Mouse (Mus musculus) spleen, adult 2 months (tissue): ENCODE results near the gene Pwwp2a. TPM values are rescaled to one million over a fixed set of nuclear protein-coding genes. Genes with fewer than 3 reads are reported as not detected.
A peak's percentile ranks its signal among the peaks of the same experiment; 100 is the strongest.

Experiments
- DNase-seq, 2 experiments: peaks; one replicate each; pipeline versions ENCODE4 v3.0.0 to v3.0.0-alpha.2; 2012 to 2021; ENCODE audit warnings: low spot score in 2 of 2, low read depth in 1 of 2
- H3K27ac ChIP-seq: fragments of 200-500 bp; 2 replicates; pipeline ENCODE4 v1.5.1; 2012; ENCODE audit warnings: low read length, inconsistent platforms; ENCODE audit not compliant: insufficient read depth
- H3K27me3 ChIP-seq: fragments of 200-500 bp; 2 replicates; pipeline ENCODE4 v1.6.1; 2012; ENCODE audit warnings: mild to moderate bottlenecking, moderate library complexity, low read length, inconsistent platforms; ENCODE audit not compliant: control insufficient read depth, insufficient read depth
- H3K36me3 ChIP-seq: fragments of 200-500 bp; 2 replicates; pipeline ENCODE4 v1.6.1; 2012; ENCODE audit warnings: mild to moderate bottlenecking, low read length, inconsistent platforms; ENCODE audit not compliant: control insufficient read depth, insufficient read depth
- H3K4me1 ChIP-seq: fragments of 200-500 bp; 2 replicates; pipeline ENCODE4 v1.6.1; 2011; ENCODE audit warnings: inconsistent platforms; ENCODE audit not compliant: control insufficient read depth, insufficient read depth, insufficient read length
- H3K4me3 ChIP-seq: fragments of 200-500 bp; 2 replicates; pipeline ENCODE4 v1.5.1; 2011; ENCODE audit warnings: mild to moderate bottlenecking, inconsistent platforms; ENCODE audit not compliant: insufficient read depth, insufficient read length; ENCODE audit errors: extremely low read depth
- CTCF ChIP-seq: fragments of 200-500 bp; IDR thresholded peaks from 2 replicates; pipeline ENCODE4 v1.5.1; 2011; ENCODE audit warnings: mild to moderate bottlenecking, inconsistent platforms; ENCODE audit not compliant: insufficient read depth, insufficient read length, insufficient replicate concordance; ENCODE audit errors: extremely low read depth
- POLR2A ChIP-seq: fragments of 200-500 bp; IDR thresholded peaks from 2 replicates; pipeline ENCODE4 v1.6.1; 2011; ENCODE audit warnings: low read depth, low read length, inconsistent platforms
- WGBS: fragments of 180-500 bp; shearing (Covaris S2); methylation state at CpG from one replicate; pipeline ENCODE4 v1.1.7; 2018; 5-methylcytosine and 5-hydroxymethylcytosine counted together
- polyA plus RNA-seq: library from polyadenylated mRNA; depleted of rRNA; stranded (reverse); fragments of >200 nt; gene quantifications from 2 replicates; pipeline ENCODE4 v1.2.3, GENCODE M21; 2012; rRNA removed

Gene Pwwp2a
- polyA plus RNA-seq, result 13.4 and 16.0 TPM in 2 replicates

GRCm38 (mm10) chr11:43681472-43682414, at the start of gene Pwwp2a:
Pwwp2a (plus strand) TSS chr11:43681998.
- peak within 1 kb of the TSS; percentile 84 for H3K27ac ChIP-seq
- WGBS, result under 1% methylated on average over 73 of the region's 87 CpGs
- peak; percentile 95 to 99 for DNase-seq
- TF ChIP-seq CTCF (peak; percentile 12; the same call in 1 of the 2 replicates), POLR2A (no peak)
- no peaks in the 10 kb centered on the region for H3K27me3 ChIP-seq
- peak within 1 kb of the TSS; percentile 81 for H3K4me3 ChIP-seq
- H3K4me1 ChIP-seq, result peaks cover 4% of the 10 kb centered on the region; the same call in 1 of the 2 replicates
- H3K36me3 ChIP-seq, result no peaks in the 10 kb centered on the region; the same call in 1 of the 2 replicates

GRCm38 (mm10) chr11:43632566-43632965, 49.2 kb upstream of the Pwwp2a start:
- no peak for TF ChIP-seq POLR2A
- no peak for TF ChIP-seq CTCF
- Histone ChIP-seq H3K4me1 (no peaks in the 10 kb centered on the region), H3K27me3 (no peaks in the 10 kb centered on the region), H3K27ac (no peak overlapping the region), H3K36me3 (no peaks in the 10 kb centered on the region), H3K4me3 (no peak overlapping the region)
- WGBS, result 17% methylated on average over 4 of the region's 4 CpGs
- no peak for DNase-seq

- H3K36me3 ChIP-seq, result no peaks in the 10 kb centered on the region
- 55% methylated on average over 6 of the region's 6 CpGs for WGBS
- TF ChIP-seq POLR2A, result no peak
- TF ChIP-seq CTCF, result no peak
- no peak overlapping the region for H3K27ac ChIP-seq
- H3K27me3 ChIP-seq, result no peaks in the 10 kb centered on the region
- H3K4me3 ChIP-seq, result no peak overlapping the region
- DNase-seq, result no peak
- H3K4me1 ChIP-seq, result no peaks in the 10 kb centered on the region
Measured at GRCm38 (mm10) chr11:43633165-43633564, 48.6 kb upstream of the Pwwp2a start.

GRCm38 (mm10) chr11:43633658-43634401, 48.0 kb upstream of the Pwwp2a start:
- no peak for DNase-seq
- Histone ChIP-seq H3K4me1 (no peaks in the 10 kb centered on the region), H3K36me3 (no peaks in the 10 kb centered on the region), H3K4me3 (no peak overlapping the region), H3K27ac (no peak overlapping the region), H3K27me3 (no peaks in the 10 kb centered on the region)
- TF ChIP-seq POLR2A, result no peak
- TF ChIP-seq CTCF, result no peak
- WGBS, result 35% methylated on average over 19 of the region's 19 CpGs

GRCm38 (mm10) chr11:43636761-43637160, 45.0 kb upstream of the Pwwp2a start:
- WGBS, result 73% methylated on average over 4 of the region's 4 CpGs
- H3K36me3 ChIP-seq, result no peaks in the 10 kb centered on the region

GRCm38 (mm10) chr11:43638486-43638885, 43.3 kb upstream of the Pwwp2a start:
- no peak overlapping the region for H3K27ac ChIP-seq
- 93% methylated on average over 3 of the region's 3 CpGs for WGBS

More at GRCm38 (mm10) chr11:43636761-43637160, 45.0 kb upstream of the Pwwp2a start:
- TF ChIP-seq POLR2A, result no peak
- TF ChIP-seq CTCF, result no peak
- Histone ChIP-seq H3K27me3 (no peaks in the 10 kb centered on the region), H3K27ac (no peak overlapping the region), H3K4me3 (no peak overlapping the region), H3K4me1 (no peaks in the 10 kb centered on the region)
- no peak for DNase-seq

More at GRCm38 (mm10) chr11:43638486-43638885, 43.3 kb upstream of the Pwwp2a start:
- DNase-seq, result no peak
- no peaks in the 10 kb centered on the region for H3K27me3 ChIP-seq
- no peak overlapping the region for H3K4me3 ChIP-seq
- no peaks in the 10 kb centered on the region for H3K4me1 ChIP-seq
- TF ChIP-seq POLR2A, result no peak
- TF ChIP-seq CTCF, result no peak
- H3K36me3 ChIP-seq, result no peaks in the 10 kb centered on the region
